Mouse (Mus musculus): ENCODE results near the gene Arnt2. TPM values are rescaled to one million over a fixed set of nuclear protein-coding genes. Genes with fewer than 3 reads are reported as not detected.

The Arnt2 gene
- polyA plus RNA-seq, 1 experiment from 2014 or later: 83.8 TPM

GRCm38 (mm10) chr7:84246093-84246492 is 163.9 kb downstream of the Arnt2 start:
- Histone ChIP-seq H3K4me2 (ENCODE audit: low read depth, low read length) (no peak overlapping the region), H3K9ac (replicated peaks; ENCODE audit: low read depth, low read length) (no peak overlapping the region), H3K9me3 (ENCODE audit: control insufficient read depth, low read length) (no peaks in the 10 kb centered on the region), H3K27me3 (ENCODE audit: control insufficient read depth, insufficient read depth, low read length) (no peaks in the 10 kb centered on the region), H3K4me1 (ENCODE audit: control insufficient read depth, insufficient read depth, low read length) (no peaks in the 10 kb centered on the region), H3K4me3 (ENCODE audit: low read depth, low read length) (no peak overlapping the region), H3K36me3 (ENCODE audit: control insufficient read depth, insufficient read depth, low read length) (peaks cover 4% of the 10 kb centered on the region), H3K27ac (ENCODE audit: low read depth, low read length) (no peak overlapping the region)
- WGBS: 83% methylated on average over 2 of the region's 2 CpGs
- ATAC-seq (ENCODE audit: low read depth): no peak

DNA sequence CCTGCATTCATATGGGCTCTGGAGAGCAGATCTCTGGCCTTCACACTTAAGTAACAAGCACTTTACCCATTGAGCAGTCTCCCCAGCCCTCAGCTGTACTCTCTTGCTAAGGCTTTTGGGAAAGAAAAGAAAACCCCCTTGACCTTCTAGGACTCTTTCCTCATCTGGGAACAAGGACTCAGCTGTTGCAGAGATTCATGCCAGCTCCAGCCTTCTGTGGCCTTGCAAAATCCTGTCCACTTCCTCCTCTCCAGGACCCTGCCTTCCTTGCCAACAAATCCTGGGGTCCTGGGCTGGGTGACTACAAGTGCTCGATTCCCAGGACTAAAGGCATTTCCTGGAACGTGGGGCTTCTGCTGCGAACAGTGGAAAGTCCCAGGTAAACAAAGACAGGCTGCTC is 169.6 kb downstream of the Arnt2 start:
- H3K27ac ChIP-seq (ENCODE audit: low read depth, low read length): no peak overlapping the region
- H3K9ac ChIP-seq (replicated peaks; ENCODE audit: low read depth, low read length): no peak overlapping the region
- no peaks in the 10 kb centered on the region for H3K4me1 ChIP-seq (ENCODE audit: control insufficient read depth, insufficient read depth, low read length)
- H3K4me2 ChIP-seq (ENCODE audit: low read depth, low read length): no peak overlapping the region
- WGBS: 74% methylated on average over 3 of the region's 3 CpGs
- no peak overlapping the region for H3K4me3 ChIP-seq (ENCODE audit: low read depth, low read length)
- no peaks in the 10 kb centered on the region for H3K27me3 ChIP-seq (ENCODE audit: control insufficient read depth, insufficient read depth, low read length)
- no peak for ATAC-seq (ENCODE audit: low read depth)
- H3K9me3 ChIP-seq (ENCODE audit: control insufficient read depth, low read length): no peaks in the 10 kb centered on the region
- H3K36me3 ChIP-seq (ENCODE audit: control insufficient read depth, insufficient read depth, low read length): no peaks in the 10 kb centered on the region

DNA sequence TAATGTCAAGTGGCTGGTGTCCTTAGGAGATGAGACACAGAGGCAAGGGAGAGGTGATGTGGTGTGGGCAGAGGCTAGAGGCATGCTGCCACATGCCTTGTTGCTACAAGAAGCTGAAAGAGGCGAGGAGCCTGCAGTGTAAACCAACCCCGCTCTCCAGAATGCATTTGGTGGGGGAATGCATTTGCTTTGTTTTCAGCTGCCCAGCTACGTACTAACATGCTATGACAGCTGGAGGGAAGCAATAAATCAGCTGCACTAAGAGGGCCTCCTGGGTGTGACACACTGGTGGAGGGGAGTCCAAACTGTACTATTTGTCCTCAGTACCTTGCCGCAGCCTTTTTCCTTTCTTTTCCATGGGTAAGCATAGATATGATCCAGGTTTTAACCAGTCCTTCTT is 172.3 kb downstream of the Arnt2 start:
- no peaks in the 10 kb centered on the region for H3K4me1 ChIP-seq (ENCODE audit: control insufficient read depth, insufficient read depth, low read length)
- H3K9me3 ChIP-seq (ENCODE audit: control insufficient read depth, low read length): no peaks in the 10 kb centered on the region
- no peaks in the 10 kb centered on the region for H3K36me3 ChIP-seq (ENCODE audit: control insufficient read depth, insufficient read depth, low read length)
- no peak for ATAC-seq (ENCODE audit: low read depth)
- H3K4me3 ChIP-seq (ENCODE audit: low read depth, low read length): no peak overlapping the region
- H3K9ac ChIP-seq (replicated peaks; ENCODE audit: low read depth, low read length): no peak overlapping the region
- H3K27ac ChIP-seq (ENCODE audit: low read depth, low read length): no peak overlapping the region
- H3K27me3 ChIP-seq (ENCODE audit: control insufficient read depth, insufficient read depth, low read length): no peaks in the 10 kb centered on the region
- no peak overlapping the region for H3K4me2 ChIP-seq (ENCODE audit: low read depth, low read length)
- 52% methylated on average over 4 of the region's 4 CpGs for WGBS

GRCm38 (mm10) chr7:84231396-84231795 is 178.6 kb downstream of the Arnt2 start:
- Histone ChIP-seq H3K4me3 (ENCODE audit: low read depth, low read length) (no peak overlapping the region), H3K4me1 (ENCODE audit: control insufficient read depth, insufficient read depth, low read length) (no peaks in the 10 kb centered on the region), H3K27ac (ENCODE audit: low read depth, low read length) (no peak overlapping the region), H3K36me3 (ENCODE audit: control insufficient read depth, insufficient read depth, low read length) (no peaks in the 10 kb centered on the region), H3K27me3 (ENCODE audit: control insufficient read depth, insufficient read depth, low read length) (no peaks in the 10 kb centered on the region), H3K9me3 (ENCODE audit: control insufficient read depth, low read length) (no peaks in the 10 kb centered on the region), H3K4me2 (ENCODE audit: low read depth, low read length) (no peak overlapping the region), H3K9ac (replicated peaks; ENCODE audit: low read depth, low read length) (no peak overlapping the region)
- 87% methylated on average over 4 of the region's 4 CpGs for WGBS
- no peak for ATAC-seq (ENCODE audit: low read depth)

GRCm38 (mm10) chr7:84227652-84228051 is 182.3 kb downstream of the Arnt2 start:
- no peak for ATAC-seq (ENCODE audit: low read depth)
- WGBS: 81% methylated on average over 1 of the region's 1 CpGs
- no peak overlapping the region for H3K4me3 ChIP-seq (ENCODE audit: low read depth, low read length)

DNA sequence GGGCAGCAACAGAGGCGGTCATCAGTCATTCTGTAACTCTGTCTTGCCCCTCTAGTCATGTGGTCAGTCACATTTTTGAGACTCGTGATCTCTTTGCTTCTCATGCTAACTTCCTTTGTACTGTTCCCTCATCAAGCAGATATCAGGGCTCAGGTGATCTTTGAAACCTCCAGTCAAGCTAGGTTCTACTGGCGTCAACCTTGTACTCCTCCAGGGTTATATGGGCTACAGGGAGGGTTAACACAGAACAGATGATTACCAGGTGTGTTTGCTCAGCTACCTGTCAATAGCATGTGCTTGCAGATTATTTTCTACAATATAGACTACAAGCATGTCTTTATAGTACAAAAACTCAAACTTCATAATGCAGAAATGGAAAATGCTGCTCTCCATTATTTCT is 183.1 kb downstream of the Arnt2 start:
- no peak overlapping the region for H3K4me3 ChIP-seq (ENCODE audit: low read depth, low read length)
- H3K36me3 ChIP-seq (ENCODE audit: control insufficient read depth, insufficient read depth, low read length): no peaks in the 10 kb centered on the region
- no peaks in the 10 kb centered on the region for H3K4me1 ChIP-seq (ENCODE audit: control insufficient read depth, insufficient read depth, low read length)
- H3K9ac ChIP-seq (replicated peaks; ENCODE audit: low read depth, low read length): no peak overlapping the region
- H3K4me2 ChIP-seq (ENCODE audit: low read depth, low read length): no peak overlapping the region
- WGBS: 86% methylated on average over 3 of the region's 3 CpGs
- H3K9me3 ChIP-seq (ENCODE audit: control insufficient read depth, low read length): no peaks in the 10 kb centered on the region
- ATAC-seq (ENCODE audit: low read depth): no peak
- H3K27me3 ChIP-seq (ENCODE audit: control insufficient read depth, insufficient read depth, low read length): no peaks in the 10 kb centered on the region
- no peak overlapping the region for H3K27ac ChIP-seq (ENCODE audit: low read depth, low read length)

More at GRCm38 (mm10) chr7:84227652-84228051, 182.3 kb downstream of the Arnt2 start:
- no peaks in the 10 kb centered on the region for H3K4me1 ChIP-seq (ENCODE audit: control insufficient read depth, insufficient read depth, low read length)
- no peaks in the 10 kb centered on the region for H3K36me3 ChIP-seq (ENCODE audit: control insufficient read depth, insufficient read depth, low read length)
- H3K27me3 ChIP-seq (ENCODE audit: control insufficient read depth, insufficient read depth, low read length): no peaks in the 10 kb centered on the region
- H3K27ac ChIP-seq (ENCODE audit: low read depth, low read length): no peak overlapping the region
- no peaks in the 10 kb centered on the region for H3K9me3 ChIP-seq (ENCODE audit: control insufficient read depth, low read length)
- H3K9ac ChIP-seq (replicated peaks; ENCODE audit: low read depth, low read length): no peak overlapping the region
- no peak overlapping the region for H3K4me2 ChIP-seq (ENCODE audit: low read depth, low read length)

DNA sequence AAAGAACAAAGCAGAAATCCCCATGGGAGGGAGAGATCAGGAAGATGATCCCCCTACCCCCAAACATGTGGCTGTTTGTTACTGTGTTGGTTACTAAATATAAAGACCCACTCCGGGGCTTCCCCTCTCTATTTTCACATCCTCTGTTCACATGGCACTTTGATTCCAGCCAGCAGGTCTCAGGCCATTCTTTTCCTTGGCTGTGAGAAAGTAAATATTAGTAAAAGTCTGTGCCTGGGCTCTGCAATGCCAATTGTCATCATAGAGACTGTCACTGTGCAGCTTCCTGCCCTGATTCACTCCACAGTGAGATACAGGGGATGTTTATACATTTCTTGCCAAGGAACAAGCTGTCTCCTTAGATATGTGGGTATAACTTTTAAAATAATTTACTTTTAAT is 197.9 kb downstream of the Arnt2 start:
- Histone ChIP-seq H3K4me2 (ENCODE audit: low read depth, low read length) (no peak overlapping the region), H3K9me3 (ENCODE audit: control insufficient read depth, low read length) (no peaks in the 10 kb centered on the region), H3K36me3 (ENCODE audit: control insufficient read depth, insufficient read depth, low read length) (no peaks in the 10 kb centered on the region), H3K9ac (replicated peaks; ENCODE audit: low read depth, low read length) (no peak overlapping the region), H3K4me3 (ENCODE audit: low read depth, low read length) (no peak overlapping the region), H3K4me1 (ENCODE audit: control insufficient read depth, insufficient read depth, low read length) (peaks cover 6% of the 10 kb centered on the region; the same call in 1 of the 2 replicates), H3K27me3 (ENCODE audit: control insufficient read depth, insufficient read depth, low read length) (no peaks in the 10 kb centered on the region), H3K27ac (ENCODE audit: low read depth, low read length) (no peak overlapping the region)
- WGBS: 68% methylated on average over 1 of the region's 1 CpGs
- no peak for ATAC-seq (ENCODE audit: low read depth)

DNA sequence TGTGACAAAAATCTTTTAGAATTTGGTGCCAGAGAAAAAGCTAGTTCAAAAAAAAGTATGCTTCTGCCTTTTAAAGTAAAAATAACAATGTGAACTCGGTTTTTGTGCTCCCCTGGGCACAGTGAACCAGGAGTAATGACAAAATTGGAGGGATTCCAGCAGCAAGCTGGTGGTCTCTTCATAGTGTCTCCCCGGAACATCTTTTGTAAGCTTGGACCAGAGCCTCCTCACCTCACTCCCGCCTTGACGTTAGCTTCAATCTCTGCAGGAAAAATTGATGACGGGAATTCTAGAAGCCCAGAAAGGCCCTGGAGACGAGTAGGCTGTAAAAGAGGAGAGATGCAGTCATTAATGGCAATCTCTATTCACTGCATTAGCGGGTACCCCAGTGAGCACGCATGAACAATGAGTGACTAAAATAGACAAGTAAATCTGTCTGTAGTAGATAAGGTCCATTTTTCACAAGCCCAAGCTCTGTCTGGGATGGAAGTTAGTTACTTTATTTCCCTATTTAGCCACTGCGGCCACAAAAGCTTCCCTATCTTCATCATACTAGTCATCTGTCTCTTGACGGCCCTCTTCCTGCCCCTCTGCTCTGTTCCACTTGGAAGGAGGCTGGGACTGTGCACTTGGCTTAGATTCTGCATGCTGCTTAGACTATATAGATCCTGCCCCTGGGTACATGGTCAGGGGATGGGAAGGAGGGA is 199.2 kb downstream of the Arnt2 start:
- Histone ChIP-seq H3K9me3 (ENCODE audit: control insufficient read depth, low read length) (no peaks in the 10 kb centered on the region), H3K4me2 (ENCODE audit: low read depth, low read length) (no peak overlapping the region), H3K9ac (replicated peaks; ENCODE audit: low read depth, low read length) (no peak overlapping the region), H3K4me3 (ENCODE audit: low read depth, low read length) (no peak overlapping the region), H3K27me3 (ENCODE audit: control insufficient read depth, insufficient read depth, low read length) (no peaks in the 10 kb centered on the region), H3K4me1 (ENCODE audit: control insufficient read depth, insufficient read depth, low read length) (peaks cover 6% of the 10 kb centered on the region; the same call in 1 of the 2 replicates), H3K36me3 (ENCODE audit: control insufficient read depth, insufficient read depth, low read length) (no peaks in the 10 kb centered on the region), H3K27ac (ENCODE audit: low read depth, low read length) (peak overlapping the region; percentile 3; the same call in 1 of the 2 replicates)
- 21% methylated on average over 10 of the region's 10 CpGs for WGBS
- peak; percentile 79; the same call in 1 of the 2 replicates for ATAC-seq (ENCODE audit: low read depth)

- H3K27me3 ChIP-seq (ENCODE audit: control insufficient read depth, insufficient read depth, low read length): no peaks in the 10 kb centered on the region
- no peak for ATAC-seq (ENCODE audit: low read depth)
- WGBS: 79% methylated on average over 3 of the region's 3 CpGs
- H3K36me3 ChIP-seq (ENCODE audit: control insufficient read depth, insufficient read depth, low read length): no peaks in the 10 kb centered on the region
- no peak overlapping the region for H3K4me3 ChIP-seq (ENCODE audit: low read depth, low read length)
- H3K9ac ChIP-seq (replicated peaks; ENCODE audit: low read depth, low read length): no peak overlapping the region
- H3K4me1 ChIP-seq (ENCODE audit: control insufficient read depth, insufficient read depth, low read length): no peaks in the 10 kb centered on the region
- no peak overlapping the region for H3K4me2 ChIP-seq (ENCODE audit: low read depth, low read length)
- no peaks in the 10 kb centered on the region for H3K9me3 ChIP-seq (ENCODE audit: control insufficient read depth, low read length)
- no peak overlapping the region for H3K27ac ChIP-seq (ENCODE audit: low read depth, low read length)
Measured at GRCm38 (mm10) chr7:84203981-84204380, 206.0 kb downstream of the Arnt2 start.

Data from neural tube, embryonic 14.5 days (tissue).